Mouse (Mus musculus): ENCODE measurements around the gene Ice1. TPM values are rescaled to one million over a fixed set of nuclear protein-coding genes. Genes with fewer than 3 reads are reported as not detected.

Gene Ice1
- polyA plus RNA-seq, 2 experiments = 5.9 to 9.6 TPM

DNA sequence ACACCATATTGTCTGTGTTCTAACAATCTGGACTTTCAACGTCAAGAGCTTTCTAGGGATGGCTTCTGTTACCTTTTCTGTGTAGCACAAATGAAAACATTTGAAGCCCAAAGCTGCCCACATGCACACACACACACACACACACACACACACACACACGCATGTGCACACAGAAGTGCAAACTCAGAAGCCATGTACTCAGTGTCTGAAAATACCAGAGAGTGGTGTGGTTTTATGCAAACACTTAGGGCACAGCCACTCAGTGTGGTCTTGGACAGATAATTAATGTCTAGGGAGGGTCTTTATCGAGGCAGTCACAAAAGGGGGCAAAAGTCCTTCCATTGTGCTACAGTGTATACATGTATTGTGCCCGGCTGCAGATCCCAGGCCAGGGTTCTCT lies 19.3 kb upstream of the Ice1 start:
- no peak overlapping the region for H3K27ac ChIP-seq
- H3K9ac ChIP-seq (replicated peaks) = no peak overlapping the region
- DNase-seq (ENCODE audit: low read depth in 3 of 3, low spot score in 3 of 3) (no peak), ATAC-seq (ENCODE audit: insufficient read depth) (no peak)
- peaks cover 0 to 4% of the 10 kb centered on the region in 2 experiments; a peak in 2 of 4 replicates for H3K4me1 ChIP-seq (replicated peaks; ENCODE audit: control insufficient read depth in 2 of 2, insufficient read depth in 2 of 2, low read length in 1 of 2)
- no peaks in the 10 kb centered on the region for H3K9me3 ChIP-seq (ENCODE audit: control insufficient read depth, low read length)
- H3K4me3 ChIP-seq (ENCODE audit: insufficient read depth in 1 of 2, low read depth in 2 of 2, low read length in 2 of 2) = no peak overlapping the region
- H3K4me2 ChIP-seq (ENCODE audit: low read depth) = no peak overlapping the region
- WGBS (ENCODE audit: insufficient replicate concordance) = 58% methylated on average over 4 of the region's 4 CpGs
- H3K36me3 ChIP-seq (replicated peaks; ENCODE audit: control insufficient read depth, insufficient read depth, low read depth) = no peaks in the 10 kb centered on the region
- H3K27me3 ChIP-seq (ENCODE audit: control insufficient read depth, insufficient read depth, low read length) = no peaks in the 10 kb centered on the region
- TF ChIP-seq CTCF (IDR thresholded peaks at IDR 0.05; ENCODE audit: low read depth) (no peak), EP300 (IDR thresholded peaks at IDR 0.05; ENCODE audit: low read depth) (no peak)

GRCm38 (mm10) chr13:70656329-70656728 lies 18.9 kb upstream of the Ice1 start:
- Histone ChIP-seq H3K4me2 (ENCODE audit: low read depth) (no peak overlapping the region), H3K27ac (no peak overlapping the region), H3K9me3 (ENCODE audit: control insufficient read depth, low read length) (no peaks in the 10 kb centered on the region), H3K36me3 (replicated peaks; ENCODE audit: control insufficient read depth, insufficient read depth, low read depth) (no peaks in the 10 kb centered on the region), H3K4me1 (replicated peaks; ENCODE audit: control insufficient read depth in 2 of 2, insufficient read depth in 2 of 2, low read length in 1 of 2) (peaks cover 0 to 4% of the 10 kb centered on the region in 2 experiments; a peak in 2 of 4 replicates), H3K4me3 (ENCODE audit: insufficient read depth in 1 of 2, low read depth in 2 of 2, low read length in 2 of 2) (no peak overlapping the region), H3K9ac (replicated peaks) (no peak overlapping the region), H3K27me3 (ENCODE audit: control insufficient read depth, insufficient read depth, low read length) (no peaks in the 10 kb centered on the region)
- no peak for TF ChIP-seq CTCF (IDR thresholded peaks at IDR 0.05; ENCODE audit: low read depth)
- no peak for ATAC-seq (ENCODE audit: insufficient read depth)
- no peak for DNase-seq (ENCODE audit: low read depth in 3 of 3, low spot score in 3 of 3)
- WGBS (ENCODE audit: insufficient replicate concordance) = 62% methylated on average over 8 of the region's 8 CpGs

- no peak for TF ChIP-seq EP300 (IDR thresholded peaks at IDR 0.05; ENCODE audit: low read depth)
- TF ChIP-seq CTCF (IDR thresholded peaks at IDR 0.05; ENCODE audit: low read depth) = no peak
- ATAC-seq (ENCODE audit: insufficient read depth) = no peak
These were observed 18.1 kb upstream of the Ice1 start for GRCm38 (mm10) chr13:70655570-70655969.

GRCm38 (mm10) chr13:70654091-70654770 lies 16.8 kb upstream of the Ice1 start:
- no peak overlapping the region for H3K9ac ChIP-seq (replicated peaks)
- DNase-seq (ENCODE audit: low read depth in 3 of 3, low spot score in 3 of 3) = no peak
- H3K27ac ChIP-seq = no peak overlapping the region

More at GRCm38 (mm10) chr13:70655570-70655969, 18.1 kb upstream of the Ice1 start:
- H3K27me3 ChIP-seq (ENCODE audit: control insufficient read depth, insufficient read depth, low read length) = no peaks in the 10 kb centered on the region
- H3K36me3 ChIP-seq (replicated peaks; ENCODE audit: control insufficient read depth, insufficient read depth, low read depth) = no peaks in the 10 kb centered on the region
- 67% methylated on average over 12 of the region's 12 CpGs for WGBS (ENCODE audit: insufficient replicate concordance)
- no peaks in the 10 kb centered on the region for H3K9me3 ChIP-seq (ENCODE audit: control insufficient read depth, low read length)
- H3K4me1 ChIP-seq (replicated peaks; ENCODE audit: control insufficient read depth in 2 of 2, insufficient read depth in 2 of 2, low read length in 1 of 2) = peaks cover 0 to 4% of the 10 kb centered on the region in 2 experiments; a peak in 2 of 4 replicates
- H3K4me3 ChIP-seq (ENCODE audit: insufficient read depth in 1 of 2, low read depth in 2 of 2, low read length in 2 of 2) = no peak overlapping the region
- no peak overlapping the region for H3K4me2 ChIP-seq (ENCODE audit: low read depth)
- H3K9ac ChIP-seq (replicated peaks) = no peak overlapping the region
- DNase-seq (ENCODE audit: low read depth in 3 of 3, low spot score in 3 of 3) = no peak
- no peak overlapping the region for H3K27ac ChIP-seq

GRCm38 (mm10) chr13:70653457-70653856 lies 16.0 kb upstream of the Ice1 start:
- no peaks in the 10 kb centered on the region for H3K27me3 ChIP-seq (ENCODE audit: control insufficient read depth, insufficient read depth, low read length)
- no peaks in the 10 kb centered on the region for H3K9me3 ChIP-seq (ENCODE audit: control insufficient read depth, low read length)
- no peak for TF ChIP-seq CTCF (IDR thresholded peaks at IDR 0.05; ENCODE audit: low read depth)
- TF ChIP-seq EP300 (IDR thresholded peaks at IDR 0.05; ENCODE audit: low read depth) = no peak
- no peak overlapping the region for H3K9ac ChIP-seq (replicated peaks)
- no peak overlapping the region for H3K27ac ChIP-seq
- no peak overlapping the region for H3K4me3 ChIP-seq (ENCODE audit: insufficient read depth in 1 of 2, low read depth in 2 of 2, low read length in 2 of 2)
- H3K4me2 ChIP-seq (ENCODE audit: low read depth) = no peak overlapping the region
- no peak for ATAC-seq (ENCODE audit: insufficient read depth)
- DNase-seq (ENCODE audit: low read depth in 3 of 3, low spot score in 3 of 3) = no peak
- H3K4me1 ChIP-seq (replicated peaks; ENCODE audit: control insufficient read depth in 2 of 2, insufficient read depth in 2 of 2, low read length in 1 of 2) = peaks cover 0 to 8% of the 10 kb centered on the region in 2 experiments; a peak in 2 of 4 replicates
- H3K36me3 ChIP-seq (replicated peaks; ENCODE audit: control insufficient read depth, insufficient read depth, low read depth) = no peaks in the 10 kb centered on the region
- WGBS (ENCODE audit: insufficient replicate concordance) = 17% methylated on average over 2 of the region's 2 CpGs

More at GRCm38 (mm10) chr13:70654091-70654770, 16.8 kb upstream of the Ice1 start:
- no peak for ATAC-seq (ENCODE audit: insufficient read depth)
- H3K4me2 ChIP-seq (ENCODE audit: low read depth) = no peak overlapping the region
- no peaks in the 10 kb centered on the region for H3K27me3 ChIP-seq (ENCODE audit: control insufficient read depth, insufficient read depth, low read length)
- no peak overlapping the region for H3K4me3 ChIP-seq (ENCODE audit: insufficient read depth in 1 of 2, low read depth in 2 of 2, low read length in 2 of 2)
- H3K4me1 ChIP-seq (replicated peaks; ENCODE audit: control insufficient read depth in 2 of 2, insufficient read depth in 2 of 2, low read length in 1 of 2) = peaks cover 0 to 8% of the 10 kb centered on the region in 2 experiments; a peak in 2 of 4 replicates
- TF ChIP-seq EP300 (IDR thresholded peaks at IDR 0.05; ENCODE audit: low read depth) = no peak
- TF ChIP-seq CTCF (IDR thresholded peaks at IDR 0.05; ENCODE audit: low read depth) = no peak
- H3K36me3 ChIP-seq (replicated peaks; ENCODE audit: control insufficient read depth, insufficient read depth, low read depth) = no peaks in the 10 kb centered on the region
- WGBS (ENCODE audit: insufficient replicate concordance) = 19% methylated on average over 5 of the region's 5 CpGs
- H3K9me3 ChIP-seq (ENCODE audit: control insufficient read depth, low read length) = no peaks in the 10 kb centered on the region

All from liver, embryonic 14.5 days (tissue).